Mouse (Mus musculus) thymus, postnatal 0 days (tissue): Measurements from ENCODE around the gene Adap1. TPM values are rescaled to one million over a fixed set of nuclear protein-coding genes. Genes with fewer than 3 reads are reported as not detected.

Experiments
- DNase-seq: peaks from one replicate; pipeline ENCODE4 v3.0.0-alpha.2; 2015; ENCODE audit warnings: low spot score
- polyA plus RNA-seq: library from polyadenylated mRNA; unstranded; fragments of >200 nt; fragmentation: Nextera tagmentation; extraction: Ambion mirVana; gene quantifications from 2 replicates; pipeline ENCODE4 v1.2.1, GENCODE M21; 2015

Adap1 gene
- polyA plus RNA-seq, 1 experiment from 2014 or later = 3.1 TPM

- DNase-seq = no peak
These were observed 1.4 kb downstream of the Adap1 start for GRCm38 (mm10) chr5:139324045-139324491.

GRCm38 (mm10) chr5:139323260-139323924, 2.0 kb downstream of the Adap1 start:
- DNase-seq = no peak

GRCm38 (mm10) chr5:139321331-139321730, 4.1 kb downstream of the Adap1 start:
- no peak for DNase-seq

- DNase-seq = no peak
These were observed 5.0 kb downstream of the Adap1 start for GRCm38 (mm10) chr5:139320424-139320823.

- DNase-seq = no peak
These were observed 7.5 kb downstream of the Adap1 start for GRCm38 (mm10) chr5:139317751-139318504.

GRCm38 (mm10) chr5:139316982-139317675, 8.3 kb downstream of the Adap1 start:
- DNase-seq = no peak

- DNase-seq = no peak
These were observed 10.3 kb downstream of the Adap1 start for GRCm38 (mm10) chr5:139314941-139315642.

GRCm38 (mm10) chr5:139313536-139313935, 11.9 kb downstream of the Adap1 start:
- DNase-seq = no peak

- DNase-seq = no peak
These were observed 13.6 kb downstream of the Adap1 start for GRCm38 (mm10) chr5:139311822-139312221.

- no peak for DNase-seq
These were observed 14.9 kb downstream of the Adap1 start for GRCm38 (mm10) chr5:139310477-139310876.

GRCm38 (mm10) chr5:139309946-139310345, 15.5 kb downstream of the Adap1 start:
- no peak for DNase-seq

- peak; percentile 50 for DNase-seq
These were observed 21.8 kb downstream of the Adap1 start for GRCm38 (mm10) chr5:139303646-139304061.

- DNase-seq = no peak
These were observed 23.3 kb downstream of the Adap1 start for GRCm38 (mm10) chr5:139302101-139302500.

GRCm38 (mm10) chr5:139297745-139298144, 27.7 kb downstream of the Adap1 start:
- no peak for DNase-seq

- no peak for DNase-seq
These were observed 28.3 kb downstream of the Adap1 start for GRCm38 (mm10) chr5:139297092-139297491.

- DNase-seq = no peak
These were observed 31.3 kb downstream of the Adap1 start for GRCm38 (mm10) chr5:139294089-139294488.

- no peak for DNase-seq
These were observed 33.4 kb downstream of the Adap1 start for GRCm38 (mm10) chr5:139291811-139292560.

- no peak for DNase-seq
These were observed 34.8 kb downstream of the Adap1 start for GRCm38 (mm10) chr5:139290467-139291259.

- DNase-seq = no peak
These were observed 36.8 kb downstream of the Adap1 start for GRCm38 (mm10) chr5:139288591-139288990.

GRCm38 (mm10) chr5:139287787-139288186, 37.6 kb downstream of the Adap1 start:
- DNase-seq = no peak
